Mouse (Mus musculus): Measurements from ENCODE around the gene Prnp. TPM values are rescaled to one million over a fixed set of nuclear protein-coding genes. Genes with fewer than 3 reads are reported as not detected.

Gene Prnp
- polyA plus RNA-seq, 1 experiment from 2014 or later: 66.4 TPM

GRCm38 (mm10) chr2:131908906-131909305 is 822 bp upstream of the Prnp start:
- H3K9me3 ChIP-seq: no peaks in the 10 kb centered on the region
- peaks cover 25% of the 10 kb centered on the region for H3K4me1 ChIP-seq
- H3K27ac ChIP-seq: no peak overlapping the region
- H3K4me2 ChIP-seq: peak overlapping the region; percentile 66
- H3K4me3 ChIP-seq (replicated peaks): no peak overlapping the region
- WGBS: 69% methylated on average over 1 of the region's 1 CpGs
- H3K27me3 ChIP-seq: peaks cover 4% of the 10 kb centered on the region; the same call in 1 of the 2 replicates
- ATAC-seq (ENCODE audit: low FRiP score): no peak
- H3K36me3 ChIP-seq (replicated peaks): no peaks in the 10 kb centered on the region
- H3K9ac ChIP-seq: no peak overlapping the region

- Histone ChIP-seq H3K4me1 (peaks cover 25% of the 10 kb centered on the region), H3K9ac (peak overlapping the region; percentile 83), H3K9me3 (no peaks in the 10 kb centered on the region), H3K4me2 (peak overlapping the region; percentile 66), H3K27me3 (0 out of 2 replicates have a peak, but pooled peaks cover 4% of the 10 kb centered on the region), H3K36me3 (replicated peaks) (no peaks in the 10 kb centered on the region), H3K4me3 (replicated peaks) (peak overlapping the region; percentile 73), H3K27ac (no peak overlapping the region)
- 46% methylated on average over 2 of the region's 2 CpGs for WGBS
- ATAC-seq (ENCODE audit: low FRiP score): no peak
Observed at GRCm38 (mm10) chr2:131910847-131911246, 1.1 kb downstream of the Prnp start.

GRCm38 (mm10) chr2:131911341-131911740 is 1.6 kb downstream of the Prnp start:
- H3K27ac ChIP-seq: peak overlapping the region; percentile 42; the same call in 1 of the 2 replicates
- 0 out of 2 replicates have a peak, but pooled peaks cover 4% of the 10 kb centered on the region for H3K27me3 ChIP-seq
- H3K4me3 ChIP-seq (replicated peaks): peak overlapping the region; percentile 73
- no peaks in the 10 kb centered on the region for H3K36me3 ChIP-seq (replicated peaks)
- peak overlapping the region; percentile 66 for H3K4me2 ChIP-seq
- peaks cover 25% of the 10 kb centered on the region for H3K4me1 ChIP-seq
- 33% methylated on average over 4 of the region's 4 CpGs for WGBS
- no peaks in the 10 kb centered on the region for H3K9me3 ChIP-seq
- 0 out of 2 replicates have a peak overlapping the region, but pooled peaks have one; percentile 83 for H3K9ac ChIP-seq
- no peak for ATAC-seq (ENCODE audit: low FRiP score)

- Histone ChIP-seq H3K4me3 (replicated peaks) (no peak overlapping the region), H3K27ac (no peak overlapping the region), H3K9me3 (no peaks in the 10 kb centered on the region), H3K36me3 (replicated peaks) (peaks cover 3% of the 10 kb centered on the region; the same call in 1 of the 2 replicates), H3K9ac (no peak overlapping the region), H3K4me2 (peak overlapping the region; percentile 66; the same call in 1 of the 2 replicates), H3K27me3 (0 out of 2 replicates have a peak, but pooled peaks cover 4% of the 10 kb centered on the region), H3K4me1 (peaks cover 25% of the 10 kb centered on the region)
- 86% methylated on average over 8 of the region's 8 CpGs for WGBS
- no peak for ATAC-seq (ENCODE audit: low FRiP score)
Observed at GRCm38 (mm10) chr2:131912526-131913258, 3.0 kb downstream of the Prnp start.

- Histone ChIP-seq H3K27me3 (no peaks in the 10 kb centered on the region), H3K4me2 (no peak overlapping the region), H3K4me3 (replicated peaks) (no peak overlapping the region), H3K27ac (0 out of 2 replicates have a peak overlapping the region, but pooled peaks have one; percentile 46), H3K9ac (no peak overlapping the region), H3K9me3 (no peaks in the 10 kb centered on the region), H3K4me1 (peaks cover 15% of the 10 kb centered on the region), H3K36me3 (replicated peaks) (peaks cover 14% of the 10 kb centered on the region)
- no peak for ATAC-seq (ENCODE audit: low FRiP score)
- WGBS: 78% methylated on average over 7 of the region's 7 CpGs
Observed at GRCm38 (mm10) chr2:131932275-131932902, 22.7 kb downstream of the Prnp start.

GRCm38 (mm10) chr2:131933013-131933412 is 23.3 kb downstream of the Prnp start:
- ATAC-seq (ENCODE audit: low FRiP score): no peak
- Histone ChIP-seq H3K4me2 (no peak overlapping the region), H3K36me3 (replicated peaks) (peaks cover 16% of the 10 kb centered on the region), H3K4me1 (peaks cover 15% of the 10 kb centered on the region), H3K9ac (no peak overlapping the region), H3K27me3 (no peaks in the 10 kb centered on the region), H3K9me3 (no peaks in the 10 kb centered on the region), H3K4me3 (replicated peaks) (no peak overlapping the region), H3K27ac (0 out of 2 replicates have a peak overlapping the region, but pooled peaks have one; percentile 19)
- WGBS: 20% methylated on average over 6 of the region's 6 CpGs

- H3K9me3 ChIP-seq: no peaks in the 10 kb centered on the region
- no peak overlapping the region for H3K9ac ChIP-seq
- WGBS: 42% methylated on average over 3 of the region's 3 CpGs
Observed at GRCm38 (mm10) chr2:131933598-131933997, 23.9 kb downstream of the Prnp start.

GRCm38 (mm10) chr2:131934243-131934642 is 24.5 kb downstream of the Prnp start:
- no peak overlapping the region for H3K9ac ChIP-seq
- H3K9me3 ChIP-seq: no peaks in the 10 kb centered on the region
- no peaks in the 10 kb centered on the region for H3K27me3 ChIP-seq
- WGBS: 100% methylated on average over 2 of the region's 2 CpGs
- H3K27ac ChIP-seq: no peak overlapping the region
- H3K4me3 ChIP-seq (replicated peaks): no peak overlapping the region
- H3K4me2 ChIP-seq: no peak overlapping the region
- H3K4me1 ChIP-seq: peaks cover 15% of the 10 kb centered on the region
- ATAC-seq (ENCODE audit: low FRiP score): no peak
- H3K36me3 ChIP-seq (replicated peaks): peaks cover 16% of the 10 kb centered on the region

More at GRCm38 (mm10) chr2:131933598-131933997, 23.9 kb downstream of the Prnp start:
- ATAC-seq (ENCODE audit: low FRiP score): no peak
- Histone ChIP-seq H3K4me1 (peaks cover 15% of the 10 kb centered on the region), H3K27me3 (no peaks in the 10 kb centered on the region), H3K27ac (0 out of 2 replicates have a peak overlapping the region, but pooled peaks have one; percentile 19), H3K4me3 (replicated peaks) (no peak overlapping the region), H3K4me2 (no peak overlapping the region), H3K36me3 (replicated peaks) (peaks cover 16% of the 10 kb centered on the region)

GRCm38 (mm10) chr2:131935390-131936105 is 25.8 kb downstream of the Prnp start:
- no peak overlapping the region for H3K4me3 ChIP-seq (replicated peaks)
- H3K9me3 ChIP-seq: no peaks in the 10 kb centered on the region
- no peak for ATAC-seq (ENCODE audit: low FRiP score)
- no peak overlapping the region for H3K9ac ChIP-seq
- no peak overlapping the region for H3K4me2 ChIP-seq
- no peak overlapping the region for H3K27ac ChIP-seq
- no peaks in the 10 kb centered on the region for H3K27me3 ChIP-seq
- H3K36me3 ChIP-seq (replicated peaks): peaks cover 16% of the 10 kb centered on the region
- H3K4me1 ChIP-seq: peaks cover 15% of the 10 kb centered on the region
- 84% methylated on average over 10 of the region's 10 CpGs for WGBS

GRCm38 (mm10) chr2:131936410-131936809 is 26.7 kb downstream of the Prnp start:
- H3K4me1 ChIP-seq: peaks cover 15% of the 10 kb centered on the region

GRCm38 (mm10) chr2:131939404-131940111 is 29.8 kb downstream of the Prnp start:
- peak; percentile 46 for ATAC-seq (ENCODE audit: low FRiP score)
- Histone ChIP-seq H3K36me3 (replicated peaks) (peaks cover 14% of the 10 kb centered on the region), H3K4me1 (no peaks in the 10 kb centered on the region), H3K9ac (no peak overlapping the region), H3K9me3 (no peaks in the 10 kb centered on the region), H3K4me2 (no peak overlapping the region), H3K27ac (no peak overlapping the region), H3K27me3 (no peaks in the 10 kb centered on the region), H3K4me3 (replicated peaks) (no peak overlapping the region)
- 40% methylated on average over 8 of the region's 8 CpGs for WGBS

More at GRCm38 (mm10) chr2:131936410-131936809, 26.7 kb downstream of the Prnp start:
- Histone ChIP-seq H3K4me2 (no peak overlapping the region), H3K27me3 (no peaks in the 10 kb centered on the region), H3K4me3 (replicated peaks) (no peak overlapping the region), H3K36me3 (replicated peaks) (peaks cover 14% of the 10 kb centered on the region), H3K27ac (no peak overlapping the region), H3K9me3 (no peaks in the 10 kb centered on the region), H3K9ac (no peak overlapping the region)
- no peak for ATAC-seq (ENCODE audit: low FRiP score)
- WGBS: 98% methylated on average over 10 of the region's 10 CpGs

Measured in forebrain, embryonic 12.5 days (tissue).